Mouse (Mus musculus) erythroblast, embryonic 14.5 days (primary cell): ENCODE data around the gene Gm9376. TPM values are rescaled to one million over a fixed set of nuclear protein-coding genes. Genes with fewer than 3 reads are reported as not detected.

ENCODE experiments used
- H3K27me3 ChIP-seq: 2 replicates; pipeline ENCODE4 v1.6.1; 2012; ENCODE audit warnings: inconsistent platforms; ENCODE audit not compliant: control insufficient read depth
- H3K36me3 ChIP-seq: 2 replicates; pipeline ENCODE4 v1.6.1; 2012; ENCODE audit warnings: mild to moderate bottlenecking, inconsistent platforms; ENCODE audit not compliant: control insufficient read depth
- H3K4me1 ChIP-seq: 2 replicates; pipeline ENCODE4 v1.6.1; 2012; ENCODE audit warnings: inconsistent platforms; ENCODE audit not compliant: control insufficient read depth
- H3K4me3 ChIP-seq: replicated peaks from 2 replicates; pipeline ENCODE3; 2012; ENCODE audit warnings: moderate library complexity, mild to moderate bottlenecking, inconsistent platforms
- H3K9me3 ChIP-seq: 2 replicates; pipeline ENCODE4 v1.6.1; 2012; ENCODE audit warnings: low read length, inconsistent platforms, mixed read lengths; ENCODE audit not compliant: control insufficient read depth
- GATA1 ChIP-seq: IDR thresholded peaks from 2 replicates; pipeline ENCODE4 v1.6.1; 2012; ENCODE audit warnings: low read length, inconsistent platforms, mixed read lengths
- TAL1 ChIP-seq: IDR thresholded peaks from 3 replicates; pipeline ENCODE4 v1.6.1; 2012; ENCODE audit warnings: low read length, inconsistent platforms, mixed read lengths
- polyA plus RNA-seq: library from polyadenylated mRNA; stranded (reverse); fragments of >175 nt; gene quantifications from 2 replicates; pipeline ENCODE4 v1.2.3, GENCODE M21; 2012

The Gm9376 gene
- polyA plus RNA-seq: not detected in 2 replicates

GRCm38 (mm10) chr14:118266660-118267059, at the start of gene Gm9376:
TSS of gene Gm9376 (plus strand) at chr14:118266960.
- no peaks in the 10 kb centered on the region for H3K9me3 ChIP-seq
- H3K36me3 ChIP-seq: no peaks in the 10 kb centered on the region
- H3K4me1 ChIP-seq: no peaks in the 10 kb centered on the region
- H3K27me3 ChIP-seq: no peaks in the 10 kb centered on the region
- H3K4me3 ChIP-seq: no peak within 1 kb of the TSS
- TF ChIP-seq TAL1: no peak
- TF ChIP-seq GATA1: no peak

GRCm38 (mm10) chr14:118220885-118221284, 45.9 kb upstream of the Gm9376 start:
- Histone ChIP-seq H3K9me3 (no peaks in the 10 kb centered on the region; the same call in 1 of the 2 replicates), H3K36me3 (no peaks in the 10 kb centered on the region), H3K4me3 (no peak overlapping the region), H3K27me3 (peaks cover 36% of the 10 kb centered on the region), H3K4me1 (no peaks in the 10 kb centered on the region)
- TF ChIP-seq GATA1 (no peak), TAL1 (no peak)

GRCm38 (mm10) chr14:118225061-118225743, 41.6 kb upstream of the Gm9376 start:
- Histone ChIP-seq H3K36me3 (no peaks in the 10 kb centered on the region), H3K9me3 (no peaks in the 10 kb centered on the region; the same call in 1 of the 2 replicates), H3K4me1 (no peaks in the 10 kb centered on the region), H3K27me3 (peaks cover 76% of the 10 kb centered on the region), H3K4me3 (no peak overlapping the region)
- TF ChIP-seq TAL1 (no peak), GATA1 (no peak)

GRCm38 (mm10) chr14:118225911-118226310, 40.8 kb upstream of the Gm9376 start:
- Histone ChIP-seq H3K4me3 (no peak overlapping the region), H3K27me3 (peaks cover 83% of the 10 kb centered on the region), H3K9me3 (no peaks in the 10 kb centered on the region; the same call in 1 of the 2 replicates), H3K36me3 (no peaks in the 10 kb centered on the region), H3K4me1 (no peaks in the 10 kb centered on the region)
- no peak for TF ChIP-seq TAL1
- TF ChIP-seq GATA1: no peak

GRCm38 (mm10) chr14:118226471-118227155, 40.1 kb upstream of the Gm9376 start:
- Histone ChIP-seq H3K4me1 (no peaks in the 10 kb centered on the region), H3K36me3 (no peaks in the 10 kb centered on the region), H3K4me3 (no peak overlapping the region), H3K27me3 (peaks cover 90% of the 10 kb centered on the region), H3K9me3 (no peaks in the 10 kb centered on the region; the same call in 1 of the 2 replicates)
- TF ChIP-seq GATA1: no peak
- TF ChIP-seq TAL1: no peak

- no peak for TF ChIP-seq GATA1
- TF ChIP-seq TAL1: no peak
- Histone ChIP-seq H3K36me3 (no peaks in the 10 kb centered on the region), H3K9me3 (peaks cover 8% of the 10 kb centered on the region; the same call in 1 of the 2 replicates), H3K27me3 (peaks cover 100% of the 10 kb centered on the region), H3K4me3 (no peak overlapping the region), H3K4me1 (no peaks in the 10 kb centered on the region; the same call in 1 of the 2 replicates)
These were observed 34.3 kb upstream of the Gm9376 start for GRCm38 (mm10) chr14:118232381-118232970.

- H3K36me3 ChIP-seq: no peaks in the 10 kb centered on the region
- H3K27me3 ChIP-seq: peaks cover 100% of the 10 kb centered on the region
- H3K4me3 ChIP-seq: no peak overlapping the region
- TF ChIP-seq TAL1 (no peak), GATA1 (no peak)
- H3K4me1 ChIP-seq: no peaks in the 10 kb centered on the region; the same call in 1 of the 2 replicates
- H3K9me3 ChIP-seq: peaks cover 8% of the 10 kb centered on the region; the same call in 1 of the 2 replicates
These were observed 32.8 kb upstream of the Gm9376 start for GRCm38 (mm10) chr14:118233786-118234540.

GRCm38 (mm10) chr14:118234541-118235210, 32.1 kb upstream of the Gm9376 start:
- no peaks in the 10 kb centered on the region for H3K36me3 ChIP-seq
- H3K27me3 ChIP-seq: peaks cover 100% of the 10 kb centered on the region
- H3K4me3 ChIP-seq: no peak overlapping the region
- peaks cover 8% of the 10 kb centered on the region; the same call in 1 of the 2 replicates for H3K9me3 ChIP-seq
- TF ChIP-seq GATA1 (no peak), TAL1 (no peak)
- no peaks in the 10 kb centered on the region; the same call in 1 of the 2 replicates for H3K4me1 ChIP-seq
